In genomic region chr7:44863982-44864494, GRCm38 (mm10) we compare ENCODE assay signal across 18 mouse cellular contexts. TPM values are rescaled to one million over a fixed set of nuclear protein-coding genes. Genes with fewer than 3 reads are reported as not detected.
DNase-seq lines count a peak whose midpoint lies in the region; ATAC-seq and TF ChIP-seq lines count a peak whose summit lies in the region.
"Had no signal": no experiment of that assay in that cellular context is flagged by ENCODE, and none has a peak within 500 bp of the region (broad histone marks: within the 10 kb centered on the region; RNA-seq: fewer than 3 reads in every experiment).

No protein-coding gene starts in this region.

- H3K4me3 ChIP-seq in heart, postnatal 0 days (ENCODE audit: low read depth, low read length): no peak overlapping the region
- peak overlapping the region; percentile 30; the same call in 1 of the 2 replicates for H3K4me3 ChIP-seq in midbrain, embryonic 10.5 days
- no peak overlapping the region for H3K4me3 ChIP-seq in midbrain, embryonic 16.5 days (ENCODE audit: low read depth, low read length)
- H3K4me3 ChIP-seq in limb, embryonic 15.5 days: no peak overlapping the region
- H3K4me3 ChIP-seq: embryonic facial prominence, embryonic 13.5 days; forebrain, embryonic 15.5 days had no signal

- no peak for ATAC-seq in heart, postnatal 0 days (ENCODE audit: insufficient read depth, low read depth)
- no peak for ATAC-seq in midbrain, embryonic 16.5 days
- no peak for ATAC-seq in limb, embryonic 15.5 days (ENCODE audit: insufficient number of reproducible peaks, low FRiP score, low TSS enrichment, low read depth)
- ATAC-seq: forebrain, embryonic 15.5 days; liver, postnatal 0 days had no signal

- H3K4me2 ChIP-seq in heart, postnatal 0 days (ENCODE audit: low read depth, low read length): no peak overlapping the region
- no peak overlapping the region for H3K4me2 ChIP-seq in midbrain, embryonic 16.5 days (ENCODE audit: low read length)
- no peak overlapping the region for H3K4me2 ChIP-seq in limb, embryonic 15.5 days
- H3K4me2 ChIP-seq: embryonic facial prominence, embryonic 13.5 days; forebrain, embryonic 15.5 days; hindbrain, embryonic 14.5 days had no signal

- intact Hi-C loops in heart, postnatal 25 days (cut with DNase I): loop anchor here (5.0 to 10.0 kb wide), 2 partner anchors 33 to 851 kb away; partner anchors contain the start of genes Fuz, Rpl18 and Sphk2

- H3K9me3 ChIP-seq in heart, postnatal 0 days (replicated peaks; ENCODE audit: control insufficient read depth, low read length): no peaks in the 10 kb centered on the region
- H3K9me3 ChIP-seq in midbrain, embryonic 10.5 days (replicated peaks): no peaks in the 10 kb centered on the region
- no peaks in the 10 kb centered on the region for H3K9me3 ChIP-seq in midbrain, embryonic 16.5 days (replicated peaks; ENCODE audit: control insufficient read depth, low read length, poor library complexity, severe bottlenecking)
- no peaks in the 10 kb centered on the region for H3K9me3 ChIP-seq in limb, embryonic 15.5 days
- H3K9me3 ChIP-seq: embryonic facial prominence, embryonic 13.5 days; forebrain, embryonic 15.5 days; megakaryocyte, embryonic 14.5 days had no signal

- H3K27ac ChIP-seq in heart, postnatal 0 days (ENCODE audit: low read depth): peak overlapping the region; percentile 100; the same call in 1 of the 2 replicates
- H3K27ac ChIP-seq in midbrain, embryonic 10.5 days (replicated peaks): no peak overlapping the region
- no peak overlapping the region for H3K27ac ChIP-seq in midbrain, embryonic 16.5 days (ENCODE audit: low read length)
- 0 out of 2 replicates have a peak overlapping the region, but pooled peaks have one; percentile 39 for H3K27ac ChIP-seq in limb, embryonic 15.5 days
- H3K27ac ChIP-seq: forebrain, embryonic 15.5 days; hindbrain, embryonic 14.5 days; kidney, postnatal 0 days had no signal

- H3K36me3 ChIP-seq in heart, postnatal 0 days (replicated peaks; ENCODE audit: control insufficient read depth, insufficient read depth, low read length): peaks cover 41% of the 10 kb centered on the region
- H3K36me3 ChIP-seq in midbrain, embryonic 10.5 days: peaks cover 85% of the 10 kb centered on the region
- H3K36me3 ChIP-seq in midbrain, embryonic 16.5 days (ENCODE audit: control insufficient read depth, insufficient read depth, low read length): peaks cover 38% of the 10 kb centered on the region
- H3K36me3 ChIP-seq in limb, embryonic 15.5 days: peaks cover 50% of the 10 kb centered on the region

- H3K9ac ChIP-seq in heart, postnatal 0 days (replicated peaks; ENCODE audit: low read depth, low read length): no peak overlapping the region
- H3K9ac ChIP-seq in midbrain, embryonic 16.5 days (ENCODE audit: low read depth, low read length): no peak overlapping the region
- no peak overlapping the region; the same call in 1 of the 2 replicates for H3K9ac ChIP-seq in limb, embryonic 15.5 days
- H3K9ac ChIP-seq: embryonic facial prominence, embryonic 13.5 days; forebrain, embryonic 15.5 days; hindbrain, embryonic 14.5 days had no signal

- TF ChIP-seq EP300 in heart, postnatal 0 days (IDR thresholded peaks at IDR 0.05; ENCODE audit: low read depth): no peak

- 79% methylated on average over 11 of the region's 11 CpGs for WGBS in heart, postnatal 0 days
- 89% methylated on average over 11 of the region's 11 CpGs for WGBS in midbrain, embryonic 10.5 days
- WGBS in midbrain, embryonic 16.5 days: 83% methylated on average over 11 of the region's 11 CpGs
- 84% methylated on average over 11 of the region's 11 CpGs for WGBS in limb, embryonic 15.5 days

- TF ChIP-seq CTCF in heart, postnatal 0 days (IDR thresholded peaks at IDR 0.05; ENCODE audit: low read depth): no peak

- peak; percentile 94 for DNase-seq in heart, adult 11 months
- no peak for DNase-seq in heart, adult 8-10 months (ENCODE audit: low spot score)
- no peak for DNase-seq in heart, postnatal 0 days (ENCODE audit: low spot score)
- no peak for DNase-seq in heart, postnatal 25 days (ENCODE audit: low spot score)
- no peak for DNase-seq in midbrain, embryonic 10.5 days (ENCODE audit: low spot score)
- no peak for DNase-seq in urinary bladder, postnatal 4 days (ENCODE audit: low spot score in 2 of 2)
- DNase-seq: cerebellum, adult 9-10 months; kidney, adult 11 months; liver, postnatal 0 days; retina, postnatal 1 day; thymus, postnatal 14 days had no signal

- H3K4me1 ChIP-seq in heart, postnatal 0 days (ENCODE audit: control insufficient read depth, insufficient read depth): peaks cover 44% of the 10 kb centered on the region
- H3K4me1 ChIP-seq in midbrain, embryonic 10.5 days: peaks cover 52% of the 10 kb centered on the region
- H3K4me1 ChIP-seq in midbrain, embryonic 16.5 days (ENCODE audit: control insufficient read depth, insufficient read depth, low read length): peaks cover 42% of the 10 kb centered on the region
- H3K4me1 ChIP-seq in limb, embryonic 15.5 days: peaks cover 69% of the 10 kb centered on the region

- no peaks in the 10 kb centered on the region for H3K27me3 ChIP-seq in heart, postnatal 0 days (ENCODE audit: control insufficient read depth, insufficient read depth, low read length)
- H3K27me3 ChIP-seq in midbrain, embryonic 10.5 days (ENCODE audit: low read depth, poor library complexity, severe bottlenecking): no peaks in the 10 kb centered on the region
- no peaks in the 10 kb centered on the region for H3K27me3 ChIP-seq in midbrain, embryonic 16.5 days (ENCODE audit: control insufficient read depth, insufficient read depth, low read depth, low read length)
- no peaks in the 10 kb centered on the region for H3K27me3 ChIP-seq in limb, embryonic 15.5 days
- H3K27me3 ChIP-seq: embryonic facial prominence, embryonic 13.5 days; forebrain, embryonic 15.5 days; megakaryocyte, embryonic 14.5 days had no signal

RNA-seq across cellular contexts. Expression of gene Ptov1, which starts 5.5 kb away (rescaled TPM):
- total RNA-seq in heart, adult 8-10 months (2022): 100 to 1,000 TPM; 178 to 199 (median 189) TPM
- total RNA-seq in heart, postnatal 0 days (2014; rRNA removed; ENCODE audit: low replicate concordance): 335 and 364 TPM in 2 replicates
- polyA plus RNA-seq in heart, postnatal 0 days (2015; fragmentation: Nextera tagmentation; extraction: Ambion mirVana): 246 and 248 TPM in 2 replicates
- total RNA-seq in heart, postnatal 25 days (2021): 100 to 1,000 TPM; 153 to 165 TPM
- polyA plus RNA-seq in midbrain, embryonic 10.5 days (2016; fragmentation: Nextera tagmentation; extraction: Ambion mirVana): 478 and 516 TPM in 2 replicates
- 419 and 448 TPM in 2 replicates for polyA plus RNA-seq in midbrain, embryonic 16.5 days (2015; fragmentation: Nextera tagmentation; extraction: Ambion mirVana)
- polyA plus RNA-seq in limb, embryonic 15.5 days (2015; fragmentation: Nextera tagmentation; extraction: Ambion mirVana): 286 and 373 TPM in 2 replicates

RNA-seq across cellular contexts. Expression of gene Pnkp, which starts 7.1 kb away (rescaled TPM):
- 10 to 100 TPM; 17.8 to 20.6 (median 19.6) TPM for total RNA-seq in heart, adult 8-10 months (2022)
- total RNA-seq in heart, postnatal 0 days (2014; rRNA removed; ENCODE audit: low replicate concordance): 43.6 and 45.9 TPM in 2 replicates
- 24.5 and 27.2 TPM in 2 replicates for polyA plus RNA-seq in heart, postnatal 0 days (2015; fragmentation: Nextera tagmentation; extraction: Ambion mirVana)
- 10 to 100 TPM; 16.0 to 16.6 TPM for total RNA-seq in heart, postnatal 25 days (2021)
- polyA plus RNA-seq in midbrain, embryonic 10.5 days (2016; fragmentation: Nextera tagmentation; extraction: Ambion mirVana): 38.1 and 38.4 TPM in 2 replicates
- polyA plus RNA-seq in midbrain, embryonic 16.5 days (2015; fragmentation: Nextera tagmentation; extraction: Ambion mirVana): 27.9 and 30.4 TPM in 2 replicates
- polyA plus RNA-seq in limb, embryonic 15.5 days (2015; fragmentation: Nextera tagmentation; extraction: Ambion mirVana): 29.7 and 29.8 TPM in 2 replicates

RNA-seq across cellular contexts. Expression of gene Tbc1d17, which starts 15.2 kb away (rescaled TPM):
- total RNA-seq in heart, adult 8-10 months (2022): 10 to 100 TPM; 40.7 to 59.5 (median 51.5) TPM
- 43.5 and 101 TPM in 2 replicates for total RNA-seq in heart, postnatal 0 days (2014; rRNA removed; ENCODE audit: low replicate concordance)
- 51.7 and 57.5 TPM in 2 replicates for polyA plus RNA-seq in heart, postnatal 0 days (2015; fragmentation: Nextera tagmentation; extraction: Ambion mirVana)
- total RNA-seq in heart, postnatal 25 days (2021): 10 to 100 TPM; 44.3 to 47.0 TPM
- polyA plus RNA-seq in midbrain, embryonic 10.5 days (2016; fragmentation: Nextera tagmentation; extraction: Ambion mirVana): 77.8 and 89.4 TPM in 2 replicates
- polyA plus RNA-seq in midbrain, embryonic 16.5 days (2015; fragmentation: Nextera tagmentation; extraction: Ambion mirVana): 118 and 123 TPM in 2 replicates
- 82.6 and 89.6 TPM in 2 replicates for polyA plus RNA-seq in limb, embryonic 15.5 days (2015; fragmentation: Nextera tagmentation; extraction: Ambion mirVana)

RNA-seq across cellular contexts. Expression of gene Akt1s1, which starts 15.2 kb away (rescaled TPM):
- 10 to 100 TPM; 64.3 to 76.2 (median 70.5) TPM for total RNA-seq in heart, adult 8-10 months (2022)
- 81.8 and 137 TPM in 2 replicates for total RNA-seq in heart, postnatal 0 days (2014; rRNA removed; ENCODE audit: low replicate concordance)
- 91.3 and 91.8 TPM in 2 replicates for polyA plus RNA-seq in heart, postnatal 0 days (2015; fragmentation: Nextera tagmentation; extraction: Ambion mirVana)
- total RNA-seq in heart, postnatal 25 days (2021): 10 to 100 TPM; 61.8 to 75.9 TPM
- polyA plus RNA-seq in midbrain, embryonic 10.5 days (2016; fragmentation: Nextera tagmentation; extraction: Ambion mirVana): 89.5 and 98.1 TPM in 2 replicates
- 82.2 and 83.2 TPM in 2 replicates for polyA plus RNA-seq in midbrain, embryonic 16.5 days (2015; fragmentation: Nextera tagmentation; extraction: Ambion mirVana)
- polyA plus RNA-seq in limb, embryonic 15.5 days (2015; fragmentation: Nextera tagmentation; extraction: Ambion mirVana): 118 and 124 TPM in 2 replicates

RNA-seq across cellular contexts. Expression of gene Med25, which starts 28.5 kb away (rescaled TPM):
- total RNA-seq in heart, adult 8-10 months (2022): 10 to 100 TPM; 79.8 to 88.1 (median 85.0) TPM
- 112 and 136 TPM in 2 replicates for total RNA-seq in heart, postnatal 0 days (2014; rRNA removed; ENCODE audit: low replicate concordance)
- 69.0 and 73.3 TPM in 2 replicates for polyA plus RNA-seq in heart, postnatal 0 days (2015; fragmentation: Nextera tagmentation; extraction: Ambion mirVana)
- total RNA-seq in heart, postnatal 25 days (2021): 10 to 100 TPM; 66.7 to 73.9 TPM
- 213 and 220 TPM in 2 replicates for polyA plus RNA-seq in midbrain, embryonic 10.5 days (2016; fragmentation: Nextera tagmentation; extraction: Ambion mirVana)
- 153 and 158 TPM in 2 replicates for polyA plus RNA-seq in midbrain, embryonic 16.5 days (2015; fragmentation: Nextera tagmentation; extraction: Ambion mirVana)
- polyA plus RNA-seq in limb, embryonic 15.5 days (2015; fragmentation: Nextera tagmentation; extraction: Ambion mirVana): 103 and 109 TPM in 2 replicates

Comparison
In these comparisons a context has a peak if more than half of its experiments do, and no peak if none do; other contexts are left out.
1. H3K27ac ChIP-seq: peak in heart, postnatal 0 days (single experiment) and limb, embryonic 15.5 days (single experiment); none in midbrain, embryonic 10.5 days (single experiment) and midbrain, embryonic 16.5 days (single experiment).